Mouse (Mus musculus) intestine, postnatal 0 days (tissue): ENCODE measurements around the gene H2al1m. TPM values are rescaled to one million over a fixed set of nuclear protein-coding genes. Genes with fewer than 3 reads are reported as not detected.

Experiments used
- ATAC-seq: fragments of 200-750 bp; cut with Nextera tagmentation; 2 replicates; pipeline ENCODE4 v1.8.0; 2017; ENCODE audit warnings: mild to moderate bottlenecking, moderate TSS enrichment, moderate library complexity
- H3K27ac ChIP-seq: fragments of 300-500 bp; sonication (generic); 2 replicates; pipeline ENCODE4 v1.5.1; 2014; ENCODE audit warnings: mild to moderate bottlenecking, low read depth, low read length, moderate library complexity
- H3K27me3 ChIP-seq: fragments of 300-500 bp; sonication (generic); replicated peaks from 2 replicates; pipeline ENCODE4 v1.6.1; 2014; ENCODE audit warnings: low read length, mixed read lengths; ENCODE audit not compliant: control insufficient read depth, insufficient read depth
- H3K36me3 ChIP-seq: fragments of 300-500 bp; sonication (generic); 2 replicates; pipeline ENCODE4 v1.6.1; 2014; ENCODE audit warnings: mild to moderate bottlenecking, moderate library complexity; ENCODE audit not compliant: control insufficient read depth, insufficient read depth
- H3K4me1 ChIP-seq: fragments of 300-500 bp; sonication (generic); replicated peaks from 2 replicates; pipeline ENCODE4 v1.6.1; 2014; ENCODE audit warnings: antibody characterized with exemption, low read length, mixed read lengths; ENCODE audit not compliant: control insufficient read depth, insufficient read depth
- H3K4me2 ChIP-seq: fragments of 300-500 bp; sonication (generic); replicated peaks from 2 replicates; pipeline ENCODE4 v1.6.1; 2014; ENCODE audit warnings: low read depth, mild to moderate bottlenecking, moderate library complexity
- H3K4me3 ChIP-seq: fragments of 300-500 bp; sonication (generic); 2 replicates; pipeline ENCODE4 v1.5.1; 2014; ENCODE audit warnings: low read depth, low read length
- H3K9ac ChIP-seq: fragments of 300-500 bp; sonication (generic); 2 replicates; pipeline ENCODE4 v1.6.1; 2014; ENCODE audit warnings: mild to moderate bottlenecking, low read depth, low read length
- H3K9me3 ChIP-seq: fragments of 300-500 bp; sonication (generic); 2 replicates; pipeline ENCODE4 v1.6.1; 2016; ENCODE audit warnings: mixed run types; ENCODE audit not compliant: control insufficient read depth
- CTCF ChIP-seq: sonication (generic); IDR thresholded peaks from 2 replicates; pipeline ENCODE4 v1.5.1; 2016; ENCODE audit warnings: low read depth, mild to moderate bottlenecking, control low read depth, antibody characterized with exemption, moderate library complexity
- WGBS: fragments of 180-500 bp; shearing (Covaris S2); extraction: QIAGEN DNeasy Blood & Tissue Kit; methylation state at CpG from one replicate; pipeline ENCODE4 v1.1.7; 2014; 5-methylcytosine and 5-hydroxymethylcytosine counted together
- polyA plus RNA-seq: library from polyadenylated mRNA; unstranded; fragments of >200 nt; fragmentation: Nextera tagmentation; extraction: Ambion mirVana; gene quantifications from 2 replicates; pipeline ENCODE4 v1.2.1, GENCODE M21; 2015

The H2al1m gene
- polyA plus RNA-seq, 1 experiment from 2014 or later = 0.42 TPM

GRCm38 (mm10) chrX:9254901-9255300 lies 28.7 kb upstream of the H2al1m start:
- Histone ChIP-seq H3K4me1 (no peaks in the 10 kb centered on the region), H3K9me3 (no peaks in the 10 kb centered on the region), H3K27ac (no peak overlapping the region), H3K9ac (no peak overlapping the region), H3K4me3 (no peak overlapping the region), H3K4me2 (no peak overlapping the region), H3K27me3 (no peaks in the 10 kb centered on the region), H3K36me3 (no peaks in the 10 kb centered on the region)
- no peak for ATAC-seq
- no peak for TF ChIP-seq CTCF
- whole genome bisulfite sequencing = 89% methylated on average over 3 of the region's 3 CpGs

- H3K4me3 ChIP-seq = no peak within 1 kb of the TSS
- H3K9ac ChIP-seq = no peak within 1 kb of the TSS
- no peak for TF ChIP-seq CTCF
- ATAC-seq = no peak
- H3K36me3 ChIP-seq = no peaks in the 10 kb centered on the region
- no peaks in the 10 kb centered on the region for H3K4me1 ChIP-seq
- no peak within 1 kb of the TSS for H3K4me2 ChIP-seq
- H3K27ac ChIP-seq = no peak within 1 kb of the TSS
- H3K27me3 ChIP-seq = no peaks in the 10 kb centered on the region
- WGBS = 82% methylated on average over 5 of the region's 5 CpGs
- no peaks in the 10 kb centered on the region for H3K9me3 ChIP-seq
Observed at GRCm38 (mm10) chrX:9256766-9257165, 26.8 kb upstream of the H2al1m start, which contains the start of gene Gm14862. TSS of gene Gm14862 (minus strand) at chrX:9256899.

GRCm38 (mm10) chrX:9257831-9258230 lies 25.7 kb upstream of the H2al1m start:
- no peaks in the 10 kb centered on the region for H3K4me1 ChIP-seq
- no peak overlapping the region for H3K4me2 ChIP-seq
- no peaks in the 10 kb centered on the region for H3K9me3 ChIP-seq
- TF ChIP-seq CTCF = no peak
- no peaks in the 10 kb centered on the region for H3K36me3 ChIP-seq
- 68% methylated on average over 7 of the region's 7 CpGs for WGBS
- H3K27ac ChIP-seq = no peak overlapping the region
- H3K9ac ChIP-seq = no peak overlapping the region
- H3K27me3 ChIP-seq = no peaks in the 10 kb centered on the region
- ATAC-seq = no peak
- no peak overlapping the region for H3K4me3 ChIP-seq

- Histone ChIP-seq H3K27me3 (no peaks in the 10 kb centered on the region), H3K4me1 (no peaks in the 10 kb centered on the region), H3K4me3 (no peak overlapping the region), H3K36me3 (no peaks in the 10 kb centered on the region), H3K9me3 (no peaks in the 10 kb centered on the region), H3K4me2 (no peak overlapping the region), H3K27ac (no peak overlapping the region), H3K9ac (no peak overlapping the region)
- 71% methylated on average over 1 of the region's 1 CpGs for WGBS
- ATAC-seq = no peak
- TF ChIP-seq CTCF = no peak
Observed at GRCm38 (mm10) chrX:9259267-9259666, 24.3 kb upstream of the H2al1m start.

GRCm38 (mm10) chrX:9271112-9271511 lies 12.5 kb upstream of the H2al1m start:
- no peak overlapping the region for H3K4me2 ChIP-seq
- no peak overlapping the region for H3K9ac ChIP-seq
- H3K4me3 ChIP-seq = no peak overlapping the region
- no peak for ATAC-seq
- no peaks in the 10 kb centered on the region for H3K9me3 ChIP-seq
- no peaks in the 10 kb centered on the region for H3K27me3 ChIP-seq
- no peak overlapping the region for H3K27ac ChIP-seq
- 64% methylated on average over 3 of the region's 3 CpGs for WGBS
- no peaks in the 10 kb centered on the region for H3K4me1 ChIP-seq
- no peak for TF ChIP-seq CTCF
- no peaks in the 10 kb centered on the region for H3K36me3 ChIP-seq

- TF ChIP-seq CTCF = no peak
- ATAC-seq = peak; percentile 80
- H3K36me3 ChIP-seq = no peaks in the 10 kb centered on the region
- peak overlapping the region; percentile 86 for H3K27ac ChIP-seq
- peak overlapping the region; percentile 62; the same call in 1 of the 2 replicates for H3K9ac ChIP-seq
- H3K4me2 ChIP-seq = peak overlapping the region; percentile 61
- 24% methylated on average over 8 of the region's 8 CpGs for WGBS
- H3K27me3 ChIP-seq = no peaks in the 10 kb centered on the region
- no peaks in the 10 kb centered on the region for H3K4me1 ChIP-seq
- peak overlapping the region; percentile 55 for H3K4me3 ChIP-seq
- H3K9me3 ChIP-seq = no peaks in the 10 kb centered on the region
Observed at GRCm38 (mm10) chrX:9271947-9272459, 11.6 kb upstream of the H2al1m start.
